Mouse (Mus musculus): ENCODE measurements around the gene Tmem120b. TPM values are rescaled to one million over a fixed set of nuclear protein-coding genes. Genes with fewer than 3 reads are reported as not detected.
A peak's percentile ranks its signal among the peaks of the same experiment; 100 is the strongest.

Tmem120b gene
- polyA plus RNA-seq, 1 experiment from 2014 or later: 14.3 TPM

GRCm38 (mm10) chr5:123035089-123035488, 33.1 kb upstream of the Tmem120b start:
- peaks cover 10% of the 10 kb centered on the region; the same call in 1 of the 2 replicates for H3K36me3 ChIP-seq
- 88% methylated on average over 4 of the region's 4 CpGs for WGBS
- H3K27me3 ChIP-seq: no peaks in the 10 kb centered on the region
- H3K27ac ChIP-seq: no peak overlapping the region
- no peaks in the 10 kb centered on the region for H3K9me3 ChIP-seq (replicated peaks)
- H3K4me1 ChIP-seq: peaks cover 7% of the 10 kb centered on the region
- no peak overlapping the region for H3K4me2 ChIP-seq (replicated peaks)
- H3K9ac ChIP-seq: no peak overlapping the region
- no peak overlapping the region for H3K4me3 ChIP-seq
- no peak for ATAC-seq (ENCODE audit: low FRiP score)

- Histone ChIP-seq H3K4me2 (replicated peaks) (no peak overlapping the region), H3K4me3 (no peak overlapping the region), H3K27me3 (no peaks in the 10 kb centered on the region), H3K27ac (no peak overlapping the region), H3K9me3 (replicated peaks) (no peaks in the 10 kb centered on the region), H3K4me1 (peaks cover 7% of the 10 kb centered on the region), H3K36me3 (peaks cover 10% of the 10 kb centered on the region; the same call in 1 of the 2 replicates), H3K9ac (no peak overlapping the region)
- 34% methylated on average over 6 of the region's 6 CpGs for WGBS
- ATAC-seq (ENCODE audit: low FRiP score): no peak
These were observed 32.7 kb upstream of the Tmem120b start for GRCm38 (mm10) chr5:123035564-123035963.

DNA sequence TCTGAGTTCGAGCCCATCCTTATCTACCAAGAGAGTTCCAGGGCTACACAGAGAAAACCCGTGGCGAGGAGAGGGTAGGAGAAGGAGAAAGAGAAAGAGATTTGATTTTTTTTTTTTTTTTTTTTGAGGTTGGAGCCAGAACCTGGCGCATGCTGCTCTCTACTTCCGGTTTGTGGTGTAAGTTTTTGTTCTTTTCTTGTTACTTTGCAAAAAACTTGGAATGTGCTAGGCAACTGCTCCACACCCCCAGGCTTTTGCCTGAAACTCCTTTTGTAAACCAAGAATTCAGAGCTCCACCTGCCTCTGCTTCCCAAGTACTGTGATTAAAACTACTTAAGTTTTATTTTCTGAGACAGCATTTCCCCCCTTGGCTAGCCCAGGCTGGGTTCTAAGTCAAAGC, 30.1 kb upstream of the Tmem120b start:
- Histone ChIP-seq H3K27ac (no peak overlapping the region), H3K27me3 (no peaks in the 10 kb centered on the region), H3K4me3 (no peak overlapping the region), H3K4me1 (peaks cover 7% of the 10 kb centered on the region), H3K4me2 (replicated peaks) (no peak overlapping the region), H3K9ac (no peak overlapping the region), H3K36me3 (no peaks in the 10 kb centered on the region), H3K9me3 (replicated peaks) (no peaks in the 10 kb centered on the region)
- WGBS: 90% methylated on average over 5 of the region's 5 CpGs
- no peak for ATAC-seq (ENCODE audit: low FRiP score)

- H3K9me3 ChIP-seq (replicated peaks): no peaks in the 10 kb centered on the region
- peak overlapping the region; percentile 48 for H3K4me2 ChIP-seq (replicated peaks)
- no peaks in the 10 kb centered on the region for H3K36me3 ChIP-seq
- peak overlapping the region; percentile 27 for H3K4me3 ChIP-seq
- no peak overlapping the region for H3K27ac ChIP-seq
- no peak overlapping the region for H3K9ac ChIP-seq
- WGBS: 4% methylated on average over 25 of the region's 25 CpGs
- H3K4me1 ChIP-seq: peaks cover 7% of the 10 kb centered on the region
- no peaks in the 10 kb centered on the region for H3K27me3 ChIP-seq
- ATAC-seq (ENCODE audit: low FRiP score): no peak
These were observed 29.0 kb upstream of the Tmem120b start for GRCm38 (mm10) chr5:123039120-123039752.

DNA sequence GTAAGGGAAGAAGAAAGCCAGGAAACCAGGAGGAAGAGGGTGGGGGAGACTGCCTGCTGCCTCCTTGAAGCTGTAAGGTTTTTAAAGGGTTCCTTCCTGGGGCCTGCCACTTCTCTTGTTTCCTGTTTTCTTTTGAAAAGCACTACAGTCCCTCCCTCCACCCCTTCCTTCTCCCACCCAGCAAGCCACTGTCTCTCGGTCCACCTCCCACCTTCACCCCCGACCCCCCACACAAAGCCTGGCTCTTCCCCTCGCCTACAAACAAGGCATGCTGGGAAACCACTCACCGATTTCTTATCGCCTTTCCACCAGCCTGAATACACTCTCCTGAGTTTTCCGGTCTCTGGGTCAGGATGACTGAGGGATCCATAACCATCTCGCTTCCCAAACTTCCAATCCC, 27.4 kb upstream of the Tmem120b start:
- Histone ChIP-seq H3K4me3 (no peak overlapping the region), H3K36me3 (no peaks in the 10 kb centered on the region), H3K4me1 (peaks cover 7% of the 10 kb centered on the region), H3K9ac (no peak overlapping the region), H3K27ac (no peak overlapping the region), H3K27me3 (no peaks in the 10 kb centered on the region), H3K9me3 (replicated peaks) (no peaks in the 10 kb centered on the region), H3K4me2 (replicated peaks) (no peak overlapping the region)
- no peak for ATAC-seq (ENCODE audit: low FRiP score)
- 49% methylated on average over 7 of the region's 7 CpGs for WGBS

- Histone ChIP-seq H3K9me3 (replicated peaks) (no peaks in the 10 kb centered on the region), H3K27ac (no peak overlapping the region), H3K4me1 (peaks cover 7% of the 10 kb centered on the region), H3K27me3 (no peaks in the 10 kb centered on the region), H3K4me2 (replicated peaks) (no peak overlapping the region), H3K4me3 (no peak overlapping the region), H3K36me3 (no peaks in the 10 kb centered on the region), H3K9ac (no peak overlapping the region)
- no peak for ATAC-seq (ENCODE audit: low FRiP score)
- WGBS: 19% methylated on average over 7 of the region's 7 CpGs
These were observed 24.4 kb upstream of the Tmem120b start for GRCm38 (mm10) chr5:123043856-123044255.

DNA sequence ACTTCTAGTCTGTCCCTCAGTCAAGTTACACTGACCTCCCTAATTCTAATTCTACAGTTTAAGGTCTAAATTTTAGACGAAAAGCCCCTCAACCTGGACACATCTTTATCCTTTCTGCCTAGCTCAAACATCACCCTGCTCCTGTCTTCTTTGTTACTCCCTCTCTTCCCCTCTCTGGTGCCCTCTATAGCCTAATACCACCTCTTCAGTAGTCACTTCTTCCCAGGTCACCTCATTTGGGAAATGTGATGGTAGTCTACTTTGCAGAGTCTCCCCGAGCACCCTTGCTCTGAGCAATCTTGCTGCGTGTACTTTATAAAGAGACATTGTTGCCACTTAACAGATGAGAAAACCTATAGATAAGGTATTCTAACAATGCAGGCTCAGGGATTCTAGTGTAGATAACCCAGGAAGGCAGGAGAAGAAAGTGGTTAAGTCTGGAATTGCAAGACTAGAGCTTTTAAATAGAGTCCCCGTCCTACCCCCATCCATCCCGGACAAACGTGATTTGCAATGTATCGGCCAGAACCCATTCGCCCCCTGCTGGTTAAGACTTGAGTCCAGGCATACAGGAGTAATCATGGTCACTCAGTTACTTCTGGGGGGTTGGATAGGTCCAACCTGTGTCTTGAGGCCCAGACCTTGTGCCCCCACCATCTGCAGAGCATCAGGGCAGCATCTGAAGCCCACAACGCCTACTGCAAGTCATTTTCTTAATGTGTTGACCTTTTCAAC, 22.5 kb upstream of the Tmem120b start:
- no peaks in the 10 kb centered on the region for H3K9me3 ChIP-seq (replicated peaks)
- no peaks in the 10 kb centered on the region for H3K27me3 ChIP-seq
- no peaks in the 10 kb centered on the region for H3K36me3 ChIP-seq
- peaks cover 6% of the 10 kb centered on the region for H3K4me1 ChIP-seq
- no peak overlapping the region for H3K9ac ChIP-seq
- H3K27ac ChIP-seq: no peak overlapping the region
- no peak overlapping the region for H3K4me3 ChIP-seq
- no peak overlapping the region for H3K4me2 ChIP-seq (replicated peaks)
- ATAC-seq (ENCODE audit: low FRiP score): no peak
- WGBS: 37% methylated on average over 9 of the region's 9 CpGs

GRCm38 (mm10) chr5:123046916-123047315, 21.3 kb upstream of the Tmem120b start, which contains the start of gene Morn3:
Gene Morn3, minus strand, starts transcription at chr5:123047016.
- H3K4me3 ChIP-seq: no peak within 1 kb of the TSS
- no peak within 1 kb of the TSS for H3K9ac ChIP-seq
- ATAC-seq (ENCODE audit: low FRiP score): no peak
- no peaks in the 10 kb centered on the region for H3K27me3 ChIP-seq
- 92% methylated on average over 3 of the region's 3 CpGs for WGBS
- H3K9me3 ChIP-seq (replicated peaks): no peaks in the 10 kb centered on the region
- H3K4me1 ChIP-seq: peaks cover 6% of the 10 kb centered on the region
- H3K27ac ChIP-seq: no peak within 1 kb of the TSS
- H3K36me3 ChIP-seq: no peaks in the 10 kb centered on the region
- no peak within 1 kb of the TSS for H3K4me2 ChIP-seq (replicated peaks)

DNA sequence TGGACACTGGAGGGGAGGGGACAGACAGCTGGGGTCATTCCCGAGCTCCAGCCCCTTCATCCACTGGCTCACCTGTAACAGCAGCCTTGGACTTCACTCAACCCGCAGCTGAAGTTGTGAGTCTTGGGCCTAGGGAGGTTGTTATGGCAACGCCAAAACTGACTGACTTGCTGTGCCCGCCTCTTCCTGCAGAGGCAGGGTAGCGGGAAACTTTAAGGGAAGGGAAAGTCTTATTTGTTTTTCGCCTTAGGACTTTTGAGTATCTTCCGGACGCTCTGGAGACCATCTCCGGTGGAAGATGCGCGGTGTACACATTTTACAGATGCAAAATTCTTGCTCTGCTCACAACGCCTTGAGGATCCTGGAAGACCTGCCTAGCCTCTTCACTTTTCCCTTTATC, 18.9 kb upstream of the Tmem120b start:
- ATAC-seq (ENCODE audit: low FRiP score): no peak
- 0 out of 2 replicates have a peak overlapping the region, but pooled peaks have one; percentile 27 for H3K9ac ChIP-seq
- peak overlapping the region; percentile 43 for H3K4me2 ChIP-seq (replicated peaks)
- 4% methylated on average over 12 of the region's 12 CpGs for WGBS
- H3K27ac ChIP-seq: no peak overlapping the region; the same call in 1 of the 2 replicates
- H3K4me3 ChIP-seq: peak overlapping the region; percentile 11; the same call in 1 of the 2 replicates
- no peaks in the 10 kb centered on the region for H3K27me3 ChIP-seq
- H3K9me3 ChIP-seq (replicated peaks): no peaks in the 10 kb centered on the region
- peaks cover 6% of the 10 kb centered on the region for H3K4me1 ChIP-seq
- H3K36me3 ChIP-seq: no peaks in the 10 kb centered on the region

DNA sequence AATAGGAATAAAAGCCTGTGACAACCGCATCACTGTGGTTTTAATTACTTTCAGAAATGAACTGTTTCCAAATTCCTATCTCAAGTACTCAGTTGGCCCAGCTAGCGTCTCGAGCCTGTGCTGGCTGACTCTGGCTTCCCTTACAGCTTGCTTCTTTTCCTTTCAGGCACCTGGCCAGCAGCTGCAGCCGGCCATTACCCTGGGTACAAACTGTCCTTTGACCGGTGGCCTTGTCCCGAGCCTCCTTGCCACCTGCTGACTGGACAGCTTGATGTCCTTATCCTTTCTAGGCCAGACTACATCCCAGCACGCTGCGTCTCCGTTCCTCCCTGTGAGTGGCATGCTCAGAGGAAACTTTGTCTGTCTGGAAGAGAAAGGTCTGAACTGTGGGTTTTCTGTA, 17.3 kb upstream of the Tmem120b start:
- H3K27ac ChIP-seq: no peak overlapping the region
- no peak overlapping the region for H3K9ac ChIP-seq
- WGBS: 77% methylated on average over 9 of the region's 9 CpGs

DNA sequence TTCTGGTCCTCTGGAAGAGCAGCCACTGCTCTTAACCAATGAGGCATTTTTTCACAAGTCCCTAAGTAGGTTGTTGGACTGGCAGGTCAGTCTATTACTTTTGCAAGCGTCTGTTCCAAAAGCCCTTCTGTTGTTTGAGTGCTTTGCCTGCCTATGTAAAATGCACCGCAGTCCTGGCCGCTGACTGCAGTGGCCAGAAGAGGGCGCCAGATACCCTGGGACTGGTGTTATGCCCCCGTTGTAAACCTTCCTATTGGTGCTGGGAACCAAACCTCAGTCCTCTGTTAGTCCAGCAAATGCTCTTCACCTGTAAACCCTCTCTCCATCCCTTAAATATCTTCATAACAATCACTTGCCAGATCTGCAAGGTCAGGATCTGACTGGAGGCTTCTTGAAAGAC, 16.5 kb upstream of the Tmem120b start:
- no peak for ATAC-seq (ENCODE audit: low FRiP score)

More for the DNA sequence above, 17.3 kb upstream of the Tmem120b start:
- Histone ChIP-seq H3K9me3 (replicated peaks) (no peaks in the 10 kb centered on the region), H3K4me3 (no peak overlapping the region), H3K4me1 (peaks cover 6% of the 10 kb centered on the region), H3K36me3 (no peaks in the 10 kb centered on the region), H3K27me3 (no peaks in the 10 kb centered on the region), H3K4me2 (replicated peaks) (no peak overlapping the region)
- no peak for ATAC-seq (ENCODE audit: low FRiP score)

DNA sequence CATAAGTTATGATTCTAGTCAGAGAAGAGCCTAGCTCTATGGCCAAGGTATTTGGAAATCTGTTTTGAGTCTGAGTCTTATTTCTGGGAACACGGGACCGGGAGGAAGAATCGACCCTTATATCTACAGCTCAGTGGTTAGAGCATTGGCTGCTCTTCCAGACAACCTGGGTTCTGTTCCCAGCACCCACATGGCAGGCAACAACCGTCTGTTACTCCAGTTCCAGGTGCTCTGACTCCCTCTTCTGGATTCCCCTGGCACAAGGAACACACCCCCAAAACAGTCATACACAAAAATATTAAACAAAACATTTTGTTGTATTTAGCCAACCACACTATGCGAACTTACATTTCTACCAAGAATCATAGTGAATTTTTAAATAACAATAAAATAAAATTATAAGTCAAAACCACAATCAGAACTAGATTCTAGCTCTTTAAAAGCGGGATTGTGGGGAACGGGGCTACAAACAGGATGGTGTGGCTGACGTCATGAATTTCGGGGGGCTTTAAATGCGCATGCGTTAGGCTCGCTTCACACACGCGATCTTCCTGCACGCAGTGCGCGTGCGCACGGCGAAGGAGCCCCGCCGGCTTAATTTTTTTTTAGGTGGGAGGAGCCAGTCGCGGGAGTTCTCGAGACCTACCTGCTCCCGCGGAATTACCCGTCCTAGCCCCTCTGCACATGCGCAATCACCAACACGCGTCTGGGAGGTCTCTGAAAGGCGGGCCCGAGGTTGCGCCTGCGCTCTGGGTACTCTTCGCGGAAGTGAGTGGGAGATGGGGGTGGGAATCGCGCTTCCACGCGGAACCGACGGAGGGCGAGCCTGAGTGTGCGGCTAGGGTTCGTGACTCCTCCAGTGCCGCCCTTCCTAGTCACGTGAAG, 10.6 kb upstream of the Tmem120b start:
- H3K9ac ChIP-seq: peak overlapping the region; percentile 5; the same call in 1 of the 2 replicates
- H3K4me3 ChIP-seq: peak overlapping the region; percentile 37
- no peaks in the 10 kb centered on the region for H3K36me3 ChIP-seq
- peak overlapping the region; percentile 60 for H3K27ac ChIP-seq
- H3K27me3 ChIP-seq: no peaks in the 10 kb centered on the region
- H3K4me1 ChIP-seq: no peaks in the 10 kb centered on the region; the same call in 1 of the 2 replicates
- 8% methylated on average over 48 of the region's 48 CpGs for WGBS
- no peaks in the 10 kb centered on the region for H3K9me3 ChIP-seq (replicated peaks)
- H3K4me2 ChIP-seq (replicated peaks): peak overlapping the region; percentile 47
- ATAC-seq (ENCODE audit: low FRiP score): peak; percentile 93

More for the DNA sequence above, 16.5 kb upstream of the Tmem120b start:
- no peaks in the 10 kb centered on the region for H3K36me3 ChIP-seq
- WGBS: 87% methylated on average over 5 of the region's 5 CpGs
- peaks cover 6% of the 10 kb centered on the region for H3K4me1 ChIP-seq
- no peaks in the 10 kb centered on the region for H3K27me3 ChIP-seq
- H3K27ac ChIP-seq: no peak overlapping the region
- H3K4me2 ChIP-seq (replicated peaks): no peak overlapping the region
- no peak overlapping the region for H3K9ac ChIP-seq
- no peak overlapping the region for H3K4me3 ChIP-seq
- H3K9me3 ChIP-seq (replicated peaks): no peaks in the 10 kb centered on the region

All from hindbrain, embryonic 12.5 days (tissue).